Comparison of ENCODE assay signal across 8 mouse cellular contexts in the genomic region with DNA sequence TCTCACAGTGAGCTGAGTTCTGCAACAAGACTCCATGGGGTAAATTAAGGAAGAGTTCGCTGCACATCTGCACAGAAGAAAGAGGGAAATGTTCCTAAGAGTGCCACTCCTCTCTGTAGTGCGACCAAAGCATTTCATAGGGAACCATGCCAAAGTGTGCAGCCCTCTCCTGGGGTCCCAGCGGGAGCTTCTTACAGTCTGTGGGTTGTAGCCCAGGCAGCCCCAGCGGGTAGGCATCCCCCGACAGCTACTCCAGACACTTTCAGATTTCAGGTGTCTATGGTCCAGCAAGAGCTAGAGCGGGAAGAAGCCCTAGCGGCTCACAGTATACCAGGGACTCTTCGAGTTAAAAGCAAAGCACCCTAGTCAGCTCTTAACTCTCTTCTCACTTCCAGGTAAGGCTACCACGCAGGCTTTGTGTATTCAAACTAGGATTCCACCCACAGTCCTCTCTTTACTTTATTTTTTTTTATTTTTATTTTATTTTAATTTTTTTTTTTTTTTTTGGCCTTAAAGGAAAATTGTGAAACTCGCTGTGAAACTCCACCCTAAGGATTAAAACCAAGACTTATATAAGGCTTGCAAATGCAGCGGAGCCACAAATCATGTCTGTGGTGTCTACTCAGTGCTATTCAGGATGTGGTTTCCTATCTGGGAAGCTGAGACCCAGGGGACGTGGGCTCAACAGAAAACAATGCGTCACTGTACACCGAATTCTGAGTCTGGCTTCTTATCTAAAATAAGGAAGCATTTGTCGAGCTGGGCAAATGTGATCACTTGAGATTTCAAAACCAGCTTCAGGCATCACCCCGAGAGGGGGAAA.
DNase-seq lines count a peak whose midpoint lies in the region; ATAC-seq and TF ChIP-seq lines count a peak whose summit lies in the region.

No protein-coding gene starts in this region.

- H3K4me3 ChIP-seq in hindbrain, embryonic 11.5 days (ENCODE audit: low read depth, low read length) = no peak overlapping the region
- H3K4me3 ChIP-seq in hindbrain, postnatal 0 days (ENCODE audit: low read length) = no peak overlapping the region
- no peak overlapping the region for H3K4me3 ChIP-seq in hindbrain, embryonic 13.5 days
- H3K4me3 ChIP-seq in liver, postnatal 0 days (ENCODE audit: low read depth, low read length) = no peak overlapping the region

- ATAC-seq in hindbrain, embryonic 11.5 days (ENCODE audit: low FRiP score) = no peak
- ATAC-seq in hindbrain, postnatal 0 days = no peak
- ATAC-seq in hindbrain, embryonic 13.5 days (ENCODE audit: low FRiP score) = no peak
- no peak for ATAC-seq in liver, postnatal 0 days

- H3K9ac ChIP-seq in hindbrain, embryonic 11.5 days (ENCODE audit: low read depth, low read length) = no peak overlapping the region
- H3K9ac ChIP-seq in hindbrain, postnatal 0 days (replicated peaks; ENCODE audit: low read length) = no peak overlapping the region
- H3K9ac ChIP-seq in hindbrain, embryonic 13.5 days = no peak overlapping the region
- no peak overlapping the region for H3K9ac ChIP-seq in liver, postnatal 0 days (replicated peaks)

- 66% methylated on average over 16 of the region's 16 CpGs for WGBS in hindbrain, embryonic 11.5 days
- WGBS in hindbrain, postnatal 0 days = 56% methylated on average over 16 of the region's 16 CpGs
- WGBS in hindbrain, embryonic 13.5 days = 62% methylated on average over 16 of the region's 16 CpGs
- WGBS in liver, postnatal 0 days (ENCODE audit: insufficient replicate concordance) = 29% methylated on average over 16 of the region's 16 CpGs

- H3K27me3 ChIP-seq in hindbrain, embryonic 11.5 days (ENCODE audit: control insufficient read depth, insufficient read depth, low read length) = no peaks in the 10 kb centered on the region
- no peaks in the 10 kb centered on the region for H3K27me3 ChIP-seq in hindbrain, postnatal 0 days (ENCODE audit: insufficient read depth, low read length)
- no peaks in the 10 kb centered on the region for H3K27me3 ChIP-seq in hindbrain, embryonic 13.5 days
- H3K27me3 ChIP-seq in liver, postnatal 0 days (ENCODE audit: insufficient read depth, low read length) = no peaks in the 10 kb centered on the region

- no peak overlapping the region for H3K4me2 ChIP-seq in hindbrain, embryonic 11.5 days (replicated peaks; ENCODE audit: low read depth, low read length)
- H3K4me2 ChIP-seq in hindbrain, postnatal 0 days (ENCODE audit: low read depth, low read length) = no peak overlapping the region
- H3K4me2 ChIP-seq in hindbrain, embryonic 13.5 days = no peak overlapping the region
- H3K4me2 ChIP-seq in liver, postnatal 0 days (ENCODE audit: low read depth, low read length) = no peak overlapping the region

- TF ChIP-seq CTCF in hindbrain, postnatal 0 days (IDR thresholded peaks at IDR 0.05; ENCODE audit: low read depth) = no peak
- no peak for TF ChIP-seq CTCF in liver, postnatal 0 days (IDR thresholded peaks at IDR 0.05; ENCODE audit: low read depth)

- H3K9me3 ChIP-seq in hindbrain, embryonic 11.5 days (ENCODE audit: control insufficient read depth, low read length) = no peaks in the 10 kb centered on the region
- H3K9me3 ChIP-seq in hindbrain, postnatal 0 days (ENCODE audit: low read length) = no peaks in the 10 kb centered on the region
- no peaks in the 10 kb centered on the region for H3K9me3 ChIP-seq in hindbrain, embryonic 13.5 days
- no peaks in the 10 kb centered on the region for H3K9me3 ChIP-seq in liver, postnatal 0 days (ENCODE audit: low read length)

- DNase-seq in hindbrain, embryonic 11.5 days (ENCODE audit: low spot score) = peak; percentile 25
- no peak for DNase-seq in hindbrain, postnatal 0 days (ENCODE audit: low spot score)
- peak; percentile 100 for DNase-seq in 3T3-L1 (ENCODE audit: low read depth, low spot score)
- peak; percentile 77 for DNase-seq in adipocyte (ENCODE audit: low spot score)
- no peak for DNase-seq in retina, embryonic 14.5 days (ENCODE audit: low spot score)
- no peak for DNase-seq in urinary bladder, postnatal 4 days (ENCODE audit: low spot score in 2 of 2)
- no peak for DNase-seq in liver, postnatal 0 days

- no peak for TF ChIP-seq EP300 in liver, postnatal 0 days (IDR thresholded peaks at IDR 0.05; ENCODE audit: low read depth)

- H3K36me3 ChIP-seq in hindbrain, embryonic 11.5 days (ENCODE audit: control insufficient read depth, insufficient read depth, low read length) = no peaks in the 10 kb centered on the region
- no peaks in the 10 kb centered on the region for H3K36me3 ChIP-seq in hindbrain, postnatal 0 days (ENCODE audit: insufficient read depth, low read length)
- no peaks in the 10 kb centered on the region for H3K36me3 ChIP-seq in hindbrain, embryonic 13.5 days
- H3K36me3 ChIP-seq in liver, postnatal 0 days (replicated peaks; ENCODE audit: insufficient read depth, low read length) = no peaks in the 10 kb centered on the region

- H3K4me1 ChIP-seq in hindbrain, embryonic 11.5 days (replicated peaks; ENCODE audit: control insufficient read depth, insufficient read depth, low read length) = no peaks in the 10 kb centered on the region
- H3K4me1 ChIP-seq in hindbrain, postnatal 0 days (ENCODE audit: insufficient read depth, low read length) = peaks cover 7% of the 10 kb centered on the region; the same call in 1 of the 2 replicates
- H3K4me1 ChIP-seq in hindbrain, embryonic 13.5 days (replicated peaks) = peaks cover 42% of the 10 kb centered on the region
- H3K4me1 ChIP-seq in liver, postnatal 0 days (ENCODE audit: insufficient read depth) = no peaks in the 10 kb centered on the region

- H3K27ac ChIP-seq in hindbrain, embryonic 11.5 days (ENCODE audit: low read depth, low read length) = no peak overlapping the region
- H3K27ac ChIP-seq in hindbrain, postnatal 0 days = no peak overlapping the region
- H3K27ac ChIP-seq in hindbrain, embryonic 13.5 days = peak overlapping the region; percentile 64
- H3K27ac ChIP-seq in liver, postnatal 0 days (ENCODE audit: low read depth) = no peak overlapping the region

Comparison
In these comparisons a context has a peak if more than half of its experiments do, and no peak if none do; other contexts are left out.
1. DNase-seq: peak in hindbrain, embryonic 11.5 days (single experiment), 3T3-L1 (single experiment) and adipocyte (single experiment); none in hindbrain, postnatal 0 days (single experiment), retina, embryonic 14.5 days (single experiment), urinary bladder, postnatal 4 days (0 of 2) and liver, postnatal 0 days (single experiment).